ENCODE assay signal across 28 mouse cellular contexts in the genomic region with DNA sequence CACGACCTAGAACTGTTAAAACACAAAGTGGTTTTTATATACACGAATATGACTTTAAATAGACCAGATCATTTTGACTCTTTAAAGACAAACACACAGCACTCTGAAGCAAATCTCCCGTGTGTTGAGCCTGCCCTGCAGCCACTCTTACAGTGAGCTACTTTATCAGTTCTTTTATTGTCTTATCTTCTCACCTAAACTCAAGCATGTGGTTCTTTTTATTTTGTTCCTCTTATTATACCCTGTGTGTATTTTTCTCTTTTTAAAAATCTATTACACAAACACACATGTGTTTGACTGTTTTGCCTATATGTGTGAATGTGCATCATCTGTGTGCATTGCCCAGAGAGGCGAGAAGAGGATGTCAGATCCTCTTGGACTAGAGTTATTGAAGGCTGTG.
"Had no signal": no experiment of that assay in that cellular context is flagged by ENCODE, and none has a peak within 500 bp of the region (broad histone marks: within the 10 kb centered on the region; RNA-seq: fewer than 3 reads in every experiment).

No protein-coding gene starts in this region.

- H3K27ac ChIP-seq: embryonic facial prominence, embryonic 10.5 days; embryonic facial prominence, embryonic 12.5 days; embryonic facial prominence, embryonic 13.5 days; embryonic facial prominence, embryonic 15.5 days; forebrain, embryonic 10.5 days; forebrain, embryonic 12.5 days; forebrain, embryonic 13.5 days; forebrain, embryonic 15.5 days; gastrocnemius, adult 2 months; heart, adult 2 months; heart, embryonic 10.5 days had no signal

- H3K4me3 ChIP-seq: embryonic facial prominence, embryonic 10.5 days; embryonic facial prominence, embryonic 12.5 days; embryonic facial prominence, embryonic 13.5 days; embryonic facial prominence, embryonic 15.5 days; erythroblast, embryonic 14.5 days; forebrain, embryonic 10.5 days; forebrain, embryonic 12.5 days; forebrain, embryonic 13.5 days; forebrain, embryonic 15.5 days; gastrocnemius, adult 2 months; heart, adult 2 months; heart, embryonic 10.5 days had no signal

- H3K4me1 ChIP-seq: embryonic facial prominence, embryonic 10.5 days; embryonic facial prominence, embryonic 12.5 days; embryonic facial prominence, embryonic 15.5 days; forebrain, embryonic 12.5 days; forebrain, embryonic 13.5 days; forebrain, embryonic 15.5 days had no signal

- DNase-seq: cerebellum, adult 9-10 months; cerebellum, adult 9-11 months; cerebellum, postnatal 10 days; cerebellum, postnatal 14 days; cerebellum, postnatal 25 days; cerebellum, postnatal 36 days; embryo, embryonic 11 days; forebrain, postnatal 0 days; gastrocnemius, adult 2 months; gastrocnemius, postnatal 10 days; gastrocnemius, postnatal 14 days; gastrocnemius, postnatal 25 days; gastrocnemius, postnatal 36 days; heart, adult 11 months; heart, adult 18-20 months; heart, adult 2 months had no signal

- H3K9ac ChIP-seq: embryonic facial prominence, embryonic 12.5 days; embryonic facial prominence, embryonic 13.5 days; embryonic facial prominence, embryonic 15.5 days; forebrain, embryonic 12.5 days; forebrain, embryonic 13.5 days; forebrain, embryonic 15.5 days; forebrain, postnatal 0 days had no signal

- H3K36me3 ChIP-seq: embryonic facial prominence, embryonic 12.5 days; embryonic facial prominence, embryonic 13.5 days; embryonic facial prominence, embryonic 15.5 days; forebrain, embryonic 10.5 days; forebrain, embryonic 12.5 days; forebrain, embryonic 15.5 days; heart, embryonic 10.5 days had no signal

- H3K9me3 ChIP-seq: embryonic facial prominence, embryonic 10.5 days; embryonic facial prominence, embryonic 12.5 days; embryonic facial prominence, embryonic 13.5 days; embryonic facial prominence, embryonic 15.5 days; forebrain, embryonic 10.5 days; forebrain, embryonic 12.5 days; forebrain, embryonic 13.5 days; forebrain, embryonic 15.5 days; heart, embryonic 10.5 days had no signal

- H3K27me3 ChIP-seq: embryonic facial prominence, embryonic 12.5 days; embryonic facial prominence, embryonic 13.5 days; embryonic facial prominence, embryonic 15.5 days; forebrain, embryonic 12.5 days; forebrain, embryonic 13.5 days; forebrain, embryonic 15.5 days had no signal

- ATAC-seq: forebrain, embryonic 13.5 days; forebrain, embryonic 14.5 days; forebrain, embryonic 15.5 days; forebrain, embryonic 16.5 days; forebrain, postnatal 0 days had no signal
